ENCODE assay signal across 13 mouse cellular contexts in genomic region chr7:24517654-24518053, GRCm38 (mm10). TPM values are rescaled to one million over a fixed set of nuclear protein-coding genes. Genes with fewer than 3 reads are reported as not detected.
A peak's percentile ranks its signal among the peaks of the same experiment; 100 is the strongest.
DNase-seq lines count a peak whose midpoint lies in the region; ATAC-seq lines count a peak whose summit lies in the region.
"Had no signal": no experiment of that assay in that cellular context is flagged by ENCODE, and none has a peak within 500 bp of the region (broad histone marks: within the 10 kb centered on the region; RNA-seq: fewer than 3 reads in every experiment).

No protein-coding gene starts in this region.

- peaks cover 9% of the 10 kb centered on the region for H3K36me3 ChIP-seq in heart, embryonic 12.5 days
- H3K36me3 ChIP-seq in midbrain, embryonic 14.5 days (ENCODE audit: control insufficient read depth, insufficient read depth, low read length), result peaks cover 57% of the 10 kb centered on the region
- H3K36me3 ChIP-seq: liver, embryonic 15.5 days had no signal

- no peaks in the 10 kb centered on the region for H3K9me3 ChIP-seq in heart, embryonic 12.5 days (replicated peaks)
- no peaks in the 10 kb centered on the region for H3K9me3 ChIP-seq in midbrain, embryonic 14.5 days (ENCODE audit: control insufficient read depth, low read length)
- H3K9me3 ChIP-seq: heart, embryonic 13.5 days; liver, embryonic 15.5 days; megakaryocyte, embryonic 14.5 days had no signal

- DNase-seq in heart, adult 11 months, result peak; percentile 94
- DNase-seq in right cerebral cortex, adult 18-20 months, result peak; percentile 77
- no peak for DNase-seq in right cerebral cortex, postnatal 4 days
- DNase-seq in midbrain, embryonic 14.5 days, result peak; percentile 50
- DNase-seq in thymus, postnatal 36 days, result no peak
- DNase-seq in adrenal gland, adult (ENCODE audit: inconsistent age in 2 of 2, low spot score in 1 of 2), result no peak
- DNase-seq: kidney, adult 11 months had no signal

- H3K4me1 ChIP-seq in heart, embryonic 12.5 days (replicated peaks), result no peaks in the 10 kb centered on the region
- H3K4me1 ChIP-seq in midbrain, embryonic 14.5 days (ENCODE audit: control insufficient read depth, insufficient read depth, low read length), result no peaks in the 10 kb centered on the region
- H3K4me1 ChIP-seq: heart, embryonic 13.5 days; liver, embryonic 15.5 days had no signal

- no peak overlapping the region for H3K9ac ChIP-seq in heart, embryonic 12.5 days
- H3K9ac ChIP-seq in midbrain, embryonic 14.5 days (replicated peaks; ENCODE audit: low read length), result no peak overlapping the region
- H3K9ac ChIP-seq: heart, embryonic 13.5 days; liver, embryonic 15.5 days had no signal

- H3K27ac ChIP-seq in heart, embryonic 12.5 days (ENCODE audit: poor library complexity, severe bottlenecking), result no peak overlapping the region
- peak overlapping the region; percentile 37; the same call in 1 of the 2 replicates for H3K27ac ChIP-seq in midbrain, embryonic 14.5 days (replicated peaks; ENCODE audit: low read depth, low read length)
- H3K27ac ChIP-seq: heart, embryonic 13.5 days; liver, embryonic 15.5 days had no signal

- WGBS in heart, embryonic 12.5 days, result 58% methylated on average over 6 of the region's 6 CpGs
- 46% methylated on average over 6 of the region's 6 CpGs for WGBS in midbrain, embryonic 14.5 days

- no peak for ATAC-seq in heart, embryonic 12.5 days (ENCODE audit: insufficient number of reproducible peaks, low FRiP score)
- no peak for ATAC-seq in midbrain, embryonic 14.5 days (ENCODE audit: low FRiP score, low TSS enrichment)
- no peak for ATAC-seq in erythroid progenitor cell, adult 5-6 weeks (replicated peaks; ENCODE audit: low FRiP score, poor library complexity, severe bottlenecking)

- no peak overlapping the region for H3K4me2 ChIP-seq in heart, embryonic 12.5 days
- H3K4me2 ChIP-seq in midbrain, embryonic 14.5 days (ENCODE audit: low read length), result no peak overlapping the region
- H3K4me2 ChIP-seq: heart, embryonic 13.5 days; liver, embryonic 15.5 days had no signal

- no peaks in the 10 kb centered on the region for H3K27me3 ChIP-seq in heart, embryonic 12.5 days (replicated peaks)
- no peaks in the 10 kb centered on the region for H3K27me3 ChIP-seq in midbrain, embryonic 14.5 days (ENCODE audit: control insufficient read depth, insufficient read depth, low read length)
- H3K27me3 ChIP-seq: heart, embryonic 13.5 days; liver, embryonic 15.5 days had no signal

- H3K4me3 ChIP-seq in heart, embryonic 12.5 days, result no peak overlapping the region
- no peak overlapping the region for H3K4me3 ChIP-seq in midbrain, embryonic 14.5 days (replicated peaks; ENCODE audit: low read depth, low read length)
- H3K4me3 ChIP-seq: heart, embryonic 13.5 days; liver, embryonic 15.5 days; megakaryocyte, embryonic 14.5 days had no signal

RNA-seq across cellular contexts. Expression of gene AC161166.1, which starts 5.4 kb away (rescaled TPM):
- polyA plus RNA-seq in heart, embryonic 12.5 days (2016; fragmentation: Nextera tagmentation; extraction: Ambion mirVana), result 0.37 and 0.40 TPM in 2 replicates
- polyA plus RNA-seq in midbrain, embryonic 14.5 days (2014; fragmentation: Nextera tagmentation; extraction: Ambion mirVana), result 0.93 and 1.8 TPM in 2 replicates
- not detected in 2 replicates for total RNA-seq in erythroid progenitor cell, adult 5-6 weeks (2015; ENCODE audit: low replicate concordance)
- not detected in 2 replicates for total RNA-seq in erythroid progenitor cell, adult 5-6 weeks (2017; ENCODE audit: low replicate concordance)
- total RNA-seq: layer of hippocampus, postnatal 36 days had no signal
- polyA plus RNA-seq: liver, embryonic 15.5 days had no signal

RNA-seq across cellular contexts. Expression of gene Zfp428, which starts 10.8 kb away (rescaled TPM):
- polyA plus RNA-seq in heart, embryonic 12.5 days (2016; fragmentation: Nextera tagmentation; extraction: Ambion mirVana), result 31.9 and 35.8 TPM in 2 replicates
- 216 and 303 TPM in 2 replicates for polyA plus RNA-seq in midbrain, embryonic 14.5 days (2014; fragmentation: Nextera tagmentation; extraction: Ambion mirVana)
- total RNA-seq in erythroid progenitor cell, adult 5-6 weeks (2015; ENCODE audit: low replicate concordance), result 0.84 TPM in 1 of 2 replicates, not detected in the other
- total RNA-seq in erythroid progenitor cell, adult 5-6 weeks (2017; ENCODE audit: low replicate concordance), result 2.0 TPM in 1 of 2 replicates, not detected in the other

RNA-seq across cellular contexts. Expression of gene Irgq, which starts 12.8 kb away (rescaled TPM):
- 9.0 TPM in 2 replicates for polyA plus RNA-seq in heart, embryonic 12.5 days (2016; fragmentation: Nextera tagmentation; extraction: Ambion mirVana)
- polyA plus RNA-seq in midbrain, embryonic 14.5 days (2014; fragmentation: Nextera tagmentation; extraction: Ambion mirVana), result 24.6 and 30.3 TPM in 2 replicates
- 1.1 and 1.3 TPM in 2 replicates for total RNA-seq in erythroid progenitor cell, adult 5-6 weeks (2015; ENCODE audit: low replicate concordance)
- 0.90 and 2.8 TPM in 2 replicates for total RNA-seq in erythroid progenitor cell, adult 5-6 weeks (2017; ENCODE audit: low replicate concordance)

RNA-seq across cellular contexts. Expression of gene Pinlyp, which starts 28.3 kb away (rescaled TPM):
- polyA plus RNA-seq in heart, embryonic 12.5 days (2016; fragmentation: Nextera tagmentation; extraction: Ambion mirVana), result not detected in 2 replicates
- not detected in 2 replicates for polyA plus RNA-seq in midbrain, embryonic 14.5 days (2014; fragmentation: Nextera tagmentation; extraction: Ambion mirVana)
- not detected in 2 replicates for total RNA-seq in erythroid progenitor cell, adult 5-6 weeks (2015; ENCODE audit: low replicate concordance)
- not detected in 2 replicates for total RNA-seq in erythroid progenitor cell, adult 5-6 weeks (2017; ENCODE audit: low replicate concordance)
- total RNA-seq: layer of hippocampus, postnatal 36 days had no signal
- polyA plus RNA-seq: heart, embryonic 13.5 days; liver, embryonic 15.5 days had no signal

RNA-seq across cellular contexts. Expression of gene Xrcc1, which starts 28.4 kb away (rescaled TPM):
- 70.5 and 71.7 TPM in 2 replicates for polyA plus RNA-seq in heart, embryonic 12.5 days (2016; fragmentation: Nextera tagmentation; extraction: Ambion mirVana)
- 55.0 and 55.8 TPM in 2 replicates for polyA plus RNA-seq in midbrain, embryonic 14.5 days (2014; fragmentation: Nextera tagmentation; extraction: Ambion mirVana)
- 37.1 and 39.4 TPM in 2 replicates for total RNA-seq in erythroid progenitor cell, adult 5-6 weeks (2015; ENCODE audit: low replicate concordance)
- 36.7 and 62.5 TPM in 2 replicates for total RNA-seq in erythroid progenitor cell, adult 5-6 weeks (2017; ENCODE audit: low replicate concordance)

Comparison
In these comparisons a context has a peak if more than half of its experiments do, and no peak if none do; other contexts are left out.
1. DNase-seq: peak in heart, adult 11 months (single experiment), right cerebral cortex, adult 18-20 months (single experiment) and midbrain, embryonic 14.5 days (single experiment); none in right cerebral cortex, postnatal 4 days (single experiment), thymus, postnatal 36 days (0 of 2) and adrenal gland, adult (0 of 2).